Mouse (Mus musculus) intestine, embryonic 15.5 days (tissue): ENCODE measurements around the gene Kxd1. TPM values are rescaled to one million over a fixed set of nuclear protein-coding genes. Genes with fewer than 3 reads are reported as not detected.
A peak's percentile ranks its signal among the peaks of the same experiment; 100 is the strongest.

Experiments
- ATAC-seq: fragments of 200-750 bp; cut with Nextera tagmentation; 2 replicates; pipeline ENCODE4 v1.8.0; 2017; ENCODE audit warnings: moderate TSS enrichment, moderate library complexity
- H3K27ac ChIP-seq: fragments of 300-500 bp; sonication (generic); 2 replicates; pipeline ENCODE4 v1.5.1; 2015; ENCODE audit warnings: mild to moderate bottlenecking, inconsistent platforms
- H3K27me3 ChIP-seq: fragments of 300-500 bp; sonication (generic); replicated peaks from 2 replicates; pipeline ENCODE4 v1.6.1; 2015; ENCODE audit warnings: inconsistent platforms
- H3K36me3 ChIP-seq: fragments of 300-500 bp; sonication (generic); 2 replicates; pipeline ENCODE4 v1.6.1; 2015; ENCODE audit warnings: inconsistent platforms
- H3K4me1 ChIP-seq: fragments of 300-500 bp; sonication (generic); replicated peaks from 2 replicates; pipeline ENCODE4 v1.6.1; 2015; ENCODE audit warnings: inconsistent platforms
- H3K4me2 ChIP-seq: fragments of 300-500 bp; sonication (generic); replicated peaks from 2 replicates; pipeline ENCODE4 v1.6.1; 2015; ENCODE audit warnings: mild to moderate bottlenecking, inconsistent platforms
- H3K4me3 ChIP-seq: fragments of 300-500 bp; sonication (generic); replicated peaks from 2 replicates; pipeline ENCODE4 v1.5.1; 2015; ENCODE audit warnings: inconsistent platforms
- H3K9ac ChIP-seq: fragments of 300-500 bp; sonication (generic); 2 replicates; pipeline ENCODE4 v1.6.1; 2015; ENCODE audit warnings: inconsistent platforms
- H3K9me3 ChIP-seq: fragments of 300-500 bp; sonication (generic); 2 replicates; pipeline ENCODE4 v1.6.1; 2016; ENCODE audit warnings: inconsistent platforms
- WGBS: fragments of 180-500 bp; shearing (Covaris S2); methylation state at CpG from one replicate; pipeline ENCODE4 v1.1.7; 2015; 5-methylcytosine and 5-hydroxymethylcytosine counted together
- polyA plus RNA-seq: library from polyadenylated mRNA; unstranded; fragments of >200 nt; fragmentation: Nextera tagmentation; extraction: Ambion mirVana; gene quantifications from 2 replicates; pipeline ENCODE4 v1.2.1, GENCODE M21; 2015

The Kxd1 gene
- polyA plus RNA-seq, 1 experiment from 2014 or later = 60.5 TPM

GRCm38 (mm10) chr8:70486191-70486681, 41.5 kb downstream of the Kxd1 start:
- ATAC-seq = no peak
- H3K4me2 ChIP-seq = no peak overlapping the region; the same call in 1 of the 2 replicates
- no peaks in the 10 kb centered on the region for H3K36me3 ChIP-seq
- no peaks in the 10 kb centered on the region for H3K9me3 ChIP-seq
- peaks cover 75% of the 10 kb centered on the region for H3K27me3 ChIP-seq
- H3K27ac ChIP-seq = no peak overlapping the region
- H3K4me1 ChIP-seq = peaks cover 27% of the 10 kb centered on the region
- no peak overlapping the region for H3K9ac ChIP-seq
- no peak overlapping the region for H3K4me3 ChIP-seq
- WGBS = 62% methylated on average over 7 of the region's 7 CpGs

- peaks cover 42% of the 10 kb centered on the region for H3K27me3 ChIP-seq
- 53% methylated on average over 2 of the region's 2 CpGs for WGBS
- ATAC-seq = no peak
These were observed 44.8 kb downstream of the Kxd1 start for GRCm38 (mm10) chr8:70482943-70483342.

GRCm38 (mm10) chr8:70481908-70482307, 45.8 kb downstream of the Kxd1 start:
- H3K4me3 ChIP-seq = no peak overlapping the region
- H3K4me2 ChIP-seq = no peak overlapping the region
- WGBS = 74% methylated on average over 3 of the region's 3 CpGs
- H3K4me1 ChIP-seq = 0 out of 2 replicates have a peak, but pooled peaks cover 10% of the 10 kb centered on the region
- peaks cover 35% of the 10 kb centered on the region for H3K27me3 ChIP-seq
- no peaks in the 10 kb centered on the region for H3K9me3 ChIP-seq
- H3K27ac ChIP-seq = no peak overlapping the region
- no peaks in the 10 kb centered on the region for H3K36me3 ChIP-seq
- H3K9ac ChIP-seq = no peak overlapping the region
- ATAC-seq = no peak

More at GRCm38 (mm10) chr8:70482943-70483342, 44.8 kb downstream of the Kxd1 start:
- Histone ChIP-seq H3K4me1 (0 out of 2 replicates have a peak, but pooled peaks cover 5% of the 10 kb centered on the region), H3K9ac (no peak overlapping the region), H3K27ac (no peak overlapping the region), H3K36me3 (no peaks in the 10 kb centered on the region), H3K4me2 (no peak overlapping the region), H3K9me3 (no peaks in the 10 kb centered on the region), H3K4me3 (no peak overlapping the region)

DNA sequence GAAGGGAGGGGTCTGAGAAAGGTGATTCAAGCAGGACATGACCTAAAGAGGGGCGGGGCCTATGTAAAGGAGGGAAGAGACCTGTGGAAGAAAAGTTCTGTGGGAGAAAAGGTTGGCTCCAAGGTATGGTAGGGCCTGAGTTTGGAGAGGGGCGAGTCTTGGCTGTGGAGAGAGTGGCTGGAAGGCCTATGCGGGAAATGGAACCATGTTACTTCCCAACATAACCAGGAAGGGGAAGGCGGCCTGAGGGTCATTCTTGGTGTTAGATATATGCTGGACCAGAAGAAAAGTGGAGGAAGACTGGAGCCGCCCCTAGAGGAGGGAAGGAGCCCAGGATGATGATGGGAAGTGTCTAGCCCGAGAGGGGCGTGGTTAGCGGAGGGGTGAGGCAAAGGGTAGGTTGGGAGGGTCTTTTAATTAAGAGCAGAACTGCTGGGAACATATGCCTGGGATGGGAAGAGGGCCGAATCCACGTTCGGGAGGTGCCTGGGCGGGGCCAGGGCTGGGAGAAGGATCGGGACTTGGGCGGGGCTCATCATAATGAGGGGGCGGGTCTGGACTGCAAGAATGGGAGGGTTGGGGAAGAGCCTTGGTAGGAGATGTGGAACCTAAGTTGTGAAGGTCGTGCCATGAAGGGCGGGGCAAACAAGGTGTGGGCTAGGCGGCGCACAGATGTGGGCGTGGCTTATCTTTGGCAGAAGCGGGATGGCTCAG, 50.3 kb downstream of the Kxd1 start:
- ATAC-seq = peak; percentile 68
- WGBS = 3% methylated on average over 21 of the region's 21 CpGs
- Histone ChIP-seq H3K27ac (peak overlapping the region; percentile 37), H3K4me3 (peak overlapping the region; percentile 59), H3K4me1 (peaks cover 15% of the 10 kb centered on the region; the same call in 1 of the 2 replicates), H3K4me2 (peak overlapping the region; percentile 88), H3K9me3 (no peaks in the 10 kb centered on the region), H3K36me3 (no peaks in the 10 kb centered on the region), H3K27me3 (peaks cover 3% of the 10 kb centered on the region; the same call in 1 of the 2 replicates), H3K9ac (no peak overlapping the region)

GRCm38 (mm10) chr8:70476333-70477268, 51.2 kb downstream of the Kxd1 start, which contains the start of gene Klhl26:
Klhl26 (minus strand) TSS chr8:70476968.
- Histone ChIP-seq H3K4me3 (peak within 1 kb of the TSS; percentile 59), H3K4me1 (peaks cover 15% of the 10 kb centered on the region; the same call in 1 of the 2 replicates), H3K9ac (peak within 1 kb of the TSS; percentile 93), H3K4me2 (peak within 1 kb of the TSS; percentile 88), H3K36me3 (no peaks in the 10 kb centered on the region), H3K9me3 (no peaks in the 10 kb centered on the region), H3K27ac (peak within 1 kb of the TSS; percentile 37), H3K27me3 (no peaks in the 10 kb centered on the region)
- under 1% methylated on average over 53 of the region's 53 CpGs for WGBS
- peak; percentile 94 for ATAC-seq

DNA sequence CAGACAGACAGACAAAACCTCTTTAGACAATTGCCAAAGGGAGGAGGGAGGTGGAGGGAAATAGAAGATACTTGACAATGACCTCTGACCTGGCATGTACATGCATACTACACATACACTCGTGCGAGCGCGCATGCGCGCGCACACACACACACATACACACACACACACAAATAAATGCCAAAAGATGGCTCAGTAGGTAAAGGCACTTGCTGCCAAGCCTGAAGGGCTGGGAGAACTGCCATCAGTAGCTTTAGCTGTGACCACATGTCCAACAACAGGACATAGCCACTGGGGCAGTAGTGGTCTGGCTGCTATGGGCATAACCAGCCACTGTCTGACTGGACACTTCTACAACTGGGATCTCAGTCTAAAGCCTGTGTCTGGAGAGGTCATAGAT, 55.9 kb downstream of the Kxd1 start:
- no peak overlapping the region for H3K4me3 ChIP-seq
- no peaks in the 10 kb centered on the region for H3K36me3 ChIP-seq
- H3K9me3 ChIP-seq = no peaks in the 10 kb centered on the region
- no peaks in the 10 kb centered on the region for H3K27me3 ChIP-seq
- 95% methylated on average over 7 of the region's 7 CpGs for WGBS
- no peak overlapping the region for H3K9ac ChIP-seq
- no peak overlapping the region for H3K4me2 ChIP-seq
- ATAC-seq = no peak
- peaks cover 24% of the 10 kb centered on the region for H3K4me1 ChIP-seq
- no peak overlapping the region for H3K27ac ChIP-seq

GRCm38 (mm10) chr8:70469938-70470337, 57.8 kb downstream of the Kxd1 start:
- Histone ChIP-seq H3K9me3 (no peaks in the 10 kb centered on the region), H3K27me3 (no peaks in the 10 kb centered on the region), H3K4me2 (0 out of 2 replicates have a peak overlapping the region, but pooled peaks have one; percentile 11), H3K4me3 (no peak overlapping the region), H3K4me1 (peaks cover 19% of the 10 kb centered on the region; the same call in 1 of the 2 replicates), H3K36me3 (no peaks in the 10 kb centered on the region), H3K27ac (no peak overlapping the region), H3K9ac (0 out of 2 replicates have a peak overlapping the region, but pooled peaks have one; percentile 8)
- ATAC-seq = peak; percentile 31
- 62% methylated on average over 2 of the region's 2 CpGs for WGBS

DNA sequence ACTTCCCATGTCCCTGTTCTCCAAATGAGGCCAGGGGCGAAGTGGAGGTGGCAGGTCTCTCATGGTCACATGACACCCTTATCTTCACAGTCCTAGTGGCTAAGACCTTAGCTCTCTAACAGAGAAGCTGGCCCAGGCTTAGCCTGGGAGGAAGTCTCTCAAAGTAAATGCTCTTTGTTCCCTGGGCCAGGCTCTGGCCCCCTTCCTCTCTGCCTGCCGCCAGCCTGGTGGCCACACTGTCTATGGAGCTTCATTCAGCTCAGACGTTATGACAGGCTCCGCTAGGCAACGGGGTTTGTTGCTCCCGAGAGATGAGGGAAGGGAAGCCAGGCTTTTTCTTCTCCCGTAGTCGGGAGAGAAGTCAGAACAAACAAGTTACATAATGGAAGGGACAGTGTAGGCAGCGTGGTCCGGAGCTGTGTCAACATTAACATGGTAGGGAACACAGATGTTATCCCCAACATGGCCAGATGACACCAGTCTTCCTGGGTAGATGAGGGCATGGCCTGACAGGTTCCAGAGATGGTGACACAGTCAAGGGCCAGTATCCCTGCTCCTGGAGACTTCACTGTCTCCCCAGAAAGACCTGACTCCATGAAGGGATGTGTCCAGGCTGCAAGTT, 58.4 kb downstream of the Kxd1 start:
- no peak overlapping the region for H3K27ac ChIP-seq
- peak; percentile 75 for ATAC-seq
- H3K4me3 ChIP-seq = no peak overlapping the region
- H3K27me3 ChIP-seq = no peaks in the 10 kb centered on the region
- no peak overlapping the region for H3K9ac ChIP-seq
- peaks cover 19% of the 10 kb centered on the region; the same call in 1 of the 2 replicates for H3K4me1 ChIP-seq
- 0 out of 2 replicates have a peak overlapping the region, but pooled peaks have one; percentile 11 for H3K4me2 ChIP-seq
- 40% methylated on average over 10 of the region's 10 CpGs for WGBS
- no peaks in the 10 kb centered on the region for H3K9me3 ChIP-seq
- H3K36me3 ChIP-seq = no peaks in the 10 kb centered on the region

- H3K9ac ChIP-seq = no peak overlapping the region
- peaks cover 19% of the 10 kb centered on the region; the same call in 1 of the 2 replicates for H3K4me1 ChIP-seq
- ATAC-seq = peak; percentile 4; the same call in 1 of the 2 replicates
- no peaks in the 10 kb centered on the region for H3K27me3 ChIP-seq
- H3K27ac ChIP-seq = no peak overlapping the region
- no peaks in the 10 kb centered on the region for H3K9me3 ChIP-seq
- no peak overlapping the region for H3K4me2 ChIP-seq
- no peak overlapping the region for H3K4me3 ChIP-seq
- no peaks in the 10 kb centered on the region for H3K36me3 ChIP-seq
- WGBS = 90% methylated on average over 4 of the region's 4 CpGs
These were observed 59.0 kb downstream of the Kxd1 start for GRCm38 (mm10) chr8:70468733-70469132.

- H3K4me3 ChIP-seq = no peak overlapping the region
- H3K27ac ChIP-seq = no peak overlapping the region
- no peaks in the 10 kb centered on the region; the same call in 1 of the 2 replicates for H3K36me3 ChIP-seq
- no peak overlapping the region for H3K4me2 ChIP-seq
- H3K27me3 ChIP-seq = no peaks in the 10 kb centered on the region
- no peak for ATAC-seq
- no peaks in the 10 kb centered on the region for H3K9me3 ChIP-seq
- H3K4me1 ChIP-seq = peaks cover 19% of the 10 kb centered on the region; the same call in 1 of the 2 replicates
- no peak overlapping the region for H3K9ac ChIP-seq
- 76% methylated on average over 1 of the region's 1 CpGs for WGBS
These were observed 59.8 kb downstream of the Kxd1 start for GRCm38 (mm10) chr8:70467907-70468306.

GRCm38 (mm10) chr8:70467229-70467725, 60.5 kb downstream of the Kxd1 start:
- Histone ChIP-seq H3K9me3 (no peaks in the 10 kb centered on the region), H3K4me1 (peaks cover 19% of the 10 kb centered on the region; the same call in 1 of the 2 replicates), H3K27me3 (no peaks in the 10 kb centered on the region), H3K4me3 (no peak overlapping the region), H3K4me2 (no peak overlapping the region), H3K27ac (no peak overlapping the region), H3K36me3 (no peaks in the 10 kb centered on the region; the same call in 1 of the 2 replicates), H3K9ac (no peak overlapping the region)
- 60% methylated on average over 5 of the region's 5 CpGs for WGBS
- ATAC-seq = no peak
